Mouse (Mus musculus) adrenal gland, postnatal 4 days (tissue): ENCODE data around the gene Omt2b. TPM values are rescaled to one million over a fixed set of nuclear protein-coding genes. Genes with fewer than 3 reads are reported as not detected.

Source experiments
- DNase-seq, 2 experiments: peaks; one replicate each; pipeline ENCODE4 v3.0.0; 2021 to 2022; ENCODE audit warnings: low spot score in 2 of 2, mixed read lengths in 2 of 2
- total RNA-seq, 2 experiments: library from RNA; stranded (reverse); gene quantifications; 2 replicates each; pipeline ENCODE4 v1.2.3; 2021

Gene Omt2b
- total RNA-seq, 2 experiments from 2014 or later, result not detected

- DNase-seq, result no peak
These were observed 50.9 kb downstream of the Omt2b start, which contains the start of gene Ooep for GRCm38 (mm10) chr9:78378113-78378785. Gene Ooep, minus strand, starts transcription at chr9:78378725.

Other genes with a start within 250 kb of the Omt2b start
- gene Fbxo9, start 218.5 kb upstream of the Omt2b start, total RNA-seq, result 10 to 100 TPM; 64.9 to 66.5 TPM
- 10 to 100 TPM; 35.6 to 36.1 TPM for gene Ick, start 218.4 kb upstream of the Omt2b start, total RNA-seq
- gene Gsta4, start 144.8 kb upstream of the Omt2b start, total RNA-seq, result 10 to 100 TPM; 55.6 to 61.1 TPM
- gene Gsta1, start 96.9 kb upstream of the Omt2b start, total RNA-seq, result under 1 TPM in 1 of 2 experiments, not detected in 1; 0.36 TPM
- gene Gm3776, start 70.5 kb upstream of the Omt2b start, total RNA-seq, result not detected
- 1 to 10 TPM in 1 of 2 experiments, not detected in 1; 6.5 TPM for gene Gm10639, start 37.7 kb upstream of the Omt2b start, total RNA-seq
- gene Omt2a, start 12.8 kb upstream of the Omt2b start, total RNA-seq, result not detected
- gene Gsta2, start 28.2 kb downstream of the Omt2b start, total RNA-seq, result 10 to 100 TPM in 1 of 2 experiments, 1 to 10 TPM in 1; 3.0 to 18.7 TPM
- not detected for gene Dppa5a, start 40.6 kb downstream of the Omt2b start, total RNA-seq
- under 1 TPM; 0.20 to 0.50 TPM for gene Ooep, start 51.1 kb downstream of the Omt2b start, total RNA-seq
- under 1 TPM; 0.14 to 0.17 TPM for gene Ddx43, start 68.2 kb downstream of the Omt2b start, total RNA-seq
- 1 to 10 TPM; 1.6 to 1.7 TPM for gene Cgas, start 115.6 kb downstream of the Omt2b start, total RNA-seq
- 10 to 100 TPM; 25.4 to 27.7 TPM for gene Mto1, start 120.6 kb downstream of the Omt2b start, total RNA-seq
- under 1 TPM; 0.34 to 0.79 TPM for gene Gm17324, start 121.2 kb downstream of the Omt2b start, total RNA-seq
- 1,000 to 10,000 TPM; 7,895 to 7,946 TPM for gene Eef1a1, start 161.6 kb downstream of the Omt2b start, total RNA-seq